Mouse (Mus musculus) mouse embryonic stem cell (cell line): ENCODE data around the gene H60b.
"Not testable (repeated sequence)": the region's sequence is repeated elsewhere in the genome, so short reads cannot be mapped to it uniquely, and the experiment has no call there.

Source experiments
- in situ Hi-C, 2 experiments: fragments of 300-500 bp; cut with MboI; formaldehyde crosslinking; loops; 1 replicate in 1 of 2; 3 replicates in 1 of 2; pipeline ENCODE4 v1.14.3; 2019 to 2020; ENCODE audit warnings: low sequenced_read_pairs in 2 of 2, low pct_unique_long_range_greater_than_20kb in 1 of 2, mixed read lengths in 1 of 2; ENCODE audit not compliant: unreplicated experiment in 1 of 2

Gene H60b

GRCm38 (mm10) chr10:22223474-22224349, 65.3 kb downstream of the H60b start:
- in situ Hi-C loops, result not testable (repeated sequence)

DNA sequence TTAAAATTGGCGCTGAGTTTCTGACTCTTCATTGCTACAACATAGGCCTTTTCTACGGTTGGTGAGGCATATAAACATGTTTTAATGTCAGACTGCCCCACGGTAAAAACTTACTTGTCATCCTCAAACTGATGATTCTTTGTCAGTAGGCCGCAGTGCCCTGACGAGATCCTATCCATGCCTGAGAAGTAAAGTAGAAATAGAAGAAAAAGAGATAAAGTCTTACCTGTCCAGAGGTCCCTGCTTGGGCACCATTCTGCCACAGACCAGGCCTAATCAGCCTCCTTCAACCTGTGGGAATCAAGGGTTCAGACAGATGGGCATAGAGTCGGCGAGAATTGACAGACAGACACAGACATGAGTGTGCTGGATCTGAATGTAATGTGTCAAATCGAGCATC, 106.7 kb downstream of the H60b start:
- in situ Hi-C loops, result no loop called here

GRCm38 (mm10) chr10:22270879-22271786, 112.7 kb downstream of the H60b start:
- in situ Hi-C loops, result not testable (repeated sequence)

DNA sequence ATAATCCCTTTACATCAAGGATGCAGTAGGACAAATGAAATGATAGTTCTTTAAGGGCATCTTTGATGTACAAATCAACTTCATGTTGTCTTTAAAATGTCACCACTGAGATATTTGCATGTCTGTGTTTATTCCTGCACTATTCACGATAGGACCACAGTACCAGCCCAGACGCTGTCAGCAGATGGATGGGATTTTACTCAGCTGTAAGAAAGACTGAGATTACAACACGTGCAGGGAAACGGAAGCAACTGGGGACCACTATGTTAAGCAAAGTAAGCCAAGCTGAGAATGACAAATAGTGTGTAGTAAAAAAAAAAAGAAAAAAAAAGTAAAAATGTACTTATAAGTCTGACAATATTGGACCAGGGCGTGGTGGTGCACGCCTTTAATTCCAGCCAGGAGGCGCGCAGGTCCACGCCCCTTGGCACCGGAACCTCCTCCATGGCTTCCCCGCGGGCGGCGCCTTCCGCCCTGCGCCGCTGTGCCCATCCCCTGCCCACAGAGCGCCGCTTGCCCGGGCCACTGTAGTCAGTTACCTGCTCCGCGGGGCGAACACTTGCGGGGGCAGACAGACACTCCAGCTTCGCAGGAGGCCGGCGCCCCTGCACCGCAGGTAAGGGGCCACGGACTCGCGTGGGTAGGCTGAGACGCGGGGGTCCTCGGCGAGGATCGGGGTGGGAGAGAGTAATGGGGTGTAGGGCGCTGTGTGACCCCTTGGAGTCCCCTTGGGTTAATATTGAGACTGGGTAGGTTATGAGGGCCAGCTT, 114.7 kb downstream of the H60b start:
- in situ Hi-C loops, result not testable (repeated sequence)

GRCm38 (mm10) chr10:22273684-22274305, 115.4 kb downstream of the H60b start:
- in situ Hi-C loops, result no loop called here

- in situ Hi-C loops, result no loop called here
Measured at GRCm38 (mm10) chr10:22274445-22275057, 116.2 kb downstream of the H60b start.

GRCm38 (mm10) chr10:22278468-22278867, 120.1 kb downstream of the H60b start:
- in situ Hi-C loops, result not testable (repeated sequence)

DNA sequence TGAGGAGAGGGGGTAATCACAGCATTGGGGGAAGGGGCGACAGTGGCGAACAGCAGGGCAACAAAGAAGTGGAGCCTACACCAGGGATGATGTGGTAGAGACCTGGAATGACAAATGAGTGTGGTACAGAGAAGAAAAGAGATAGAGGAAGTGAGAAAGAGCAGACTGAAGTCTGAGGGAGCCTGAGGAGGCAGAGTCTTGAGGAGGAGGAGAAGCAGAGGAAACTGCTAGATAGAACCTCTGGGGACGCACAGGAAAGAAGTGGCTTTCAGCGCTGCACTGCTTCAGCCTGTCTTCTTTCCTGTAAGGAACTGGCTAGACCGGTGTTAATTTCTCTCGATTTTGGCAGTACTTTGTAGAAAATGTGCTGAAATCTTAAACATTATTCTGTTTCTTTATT, 124.4 kb downstream of the H60b start:
- in situ Hi-C loops, result loop anchor here (5.0 to 10.0 kb wide), 4 partner anchors 62 to 258 kb away; partner anchors contain the start of genes H60b (in 2 of the 2) and Raet1e (in 2 of the 2)

DNA sequence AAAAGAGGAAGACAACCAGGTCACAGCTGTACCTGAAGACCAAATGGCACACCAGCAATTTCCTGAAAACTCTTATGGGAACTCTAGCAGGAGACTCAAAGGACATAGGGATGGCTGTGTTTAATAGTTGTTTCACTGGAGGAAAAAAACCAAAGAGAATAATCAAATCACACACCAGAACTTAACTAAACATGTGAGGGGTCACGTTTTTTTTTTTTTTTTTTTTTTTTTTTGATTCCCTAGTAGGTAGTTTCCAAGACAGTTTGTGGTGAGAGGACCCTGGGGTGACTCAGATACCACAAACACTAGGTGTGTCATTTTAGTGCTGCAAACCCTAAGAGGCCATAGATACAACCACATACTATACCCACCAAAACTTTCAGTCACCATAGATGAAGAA, 137.3 kb downstream of the H60b start:
- in situ Hi-C loops, result no loop called here

DNA sequence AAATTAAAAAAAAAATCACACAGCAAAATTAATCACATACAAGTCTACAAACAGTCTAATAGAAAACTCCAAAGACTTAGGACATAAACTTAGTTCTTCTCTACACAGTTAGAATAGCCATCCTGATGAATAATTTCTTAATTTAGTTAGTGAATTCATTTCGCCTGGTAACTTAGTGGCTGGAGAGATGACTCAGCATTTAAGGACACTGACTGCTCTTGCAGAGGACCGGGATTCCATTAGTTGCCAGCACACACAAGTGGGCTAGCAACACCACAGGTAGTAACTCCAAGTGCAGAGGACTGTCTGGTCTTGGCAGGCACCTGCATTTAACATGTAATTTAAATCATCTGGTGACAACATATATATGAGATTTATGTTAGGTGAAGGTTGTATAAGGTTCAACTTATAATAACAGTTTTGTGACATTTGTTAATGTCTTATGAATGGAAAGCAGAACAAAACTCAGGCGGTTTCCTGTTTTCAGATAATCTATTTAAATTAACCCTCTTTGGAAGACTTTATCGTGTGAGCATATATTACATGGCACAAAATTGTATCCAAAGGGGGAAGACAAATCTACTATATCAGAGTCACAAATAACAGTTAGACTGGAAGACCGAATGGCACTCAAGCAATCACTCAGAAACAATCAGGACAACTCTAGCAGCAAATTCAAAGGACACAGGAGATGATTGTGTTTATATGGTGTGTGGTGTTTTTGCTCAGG, 138.8 kb downstream of the H60b start:
- in situ Hi-C loops, result no loop called here

DNA sequence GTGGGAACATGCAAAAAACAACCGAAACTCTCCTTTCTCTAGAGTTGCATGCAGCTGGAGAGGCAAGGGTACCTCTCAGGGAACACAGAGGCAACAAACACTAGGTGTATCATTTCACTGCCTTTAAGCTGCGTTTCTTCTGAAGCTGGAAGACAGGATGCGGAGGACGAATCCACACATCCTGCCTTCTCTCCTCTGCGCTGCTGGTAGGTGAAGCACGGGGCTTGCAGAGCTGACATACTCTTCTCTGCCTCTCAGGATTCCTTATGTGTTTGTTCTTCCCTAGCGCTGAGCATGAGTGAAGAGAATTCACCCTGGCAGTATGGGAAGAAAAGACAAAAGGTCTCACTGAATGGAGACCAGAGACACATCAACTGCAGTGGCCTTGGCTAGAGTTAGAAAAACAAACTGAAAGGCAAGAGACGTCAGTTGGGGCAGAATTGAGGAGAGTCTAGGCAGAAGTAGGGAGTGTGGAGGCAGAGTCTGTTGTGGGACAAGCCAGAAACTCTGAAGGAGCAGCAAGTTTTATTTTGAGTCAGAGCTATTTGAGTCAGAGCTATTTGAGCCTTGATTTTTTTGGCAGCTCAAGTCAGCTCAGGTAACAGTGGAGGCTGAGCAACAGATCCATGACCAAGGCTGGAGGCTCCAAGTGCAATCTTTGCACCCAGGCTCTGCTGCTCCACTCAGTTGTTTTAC, 139.5 kb downstream of the H60b start:
- in situ Hi-C loops, result no loop called here

DNA sequence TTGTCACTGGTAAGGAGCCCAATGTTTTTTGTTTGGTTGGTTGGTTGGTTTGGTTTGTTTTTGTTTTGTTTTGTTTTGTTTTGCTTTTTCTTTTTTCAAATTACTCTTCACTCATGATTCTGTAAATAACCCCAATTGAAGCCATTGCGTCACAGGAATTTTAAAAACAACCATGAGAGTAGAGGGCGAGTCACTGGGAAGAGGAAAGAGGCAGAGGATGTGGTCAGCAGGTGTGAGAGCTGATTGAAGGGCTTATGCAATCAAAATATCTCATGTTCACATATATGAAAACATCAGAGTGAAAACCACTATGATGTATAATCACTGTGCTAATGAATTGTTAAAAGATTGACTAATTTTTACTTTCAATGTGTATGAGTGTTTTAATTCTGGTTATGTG, 140.9 kb downstream of the H60b start:
- in situ Hi-C loops, result no loop called here

DNA sequence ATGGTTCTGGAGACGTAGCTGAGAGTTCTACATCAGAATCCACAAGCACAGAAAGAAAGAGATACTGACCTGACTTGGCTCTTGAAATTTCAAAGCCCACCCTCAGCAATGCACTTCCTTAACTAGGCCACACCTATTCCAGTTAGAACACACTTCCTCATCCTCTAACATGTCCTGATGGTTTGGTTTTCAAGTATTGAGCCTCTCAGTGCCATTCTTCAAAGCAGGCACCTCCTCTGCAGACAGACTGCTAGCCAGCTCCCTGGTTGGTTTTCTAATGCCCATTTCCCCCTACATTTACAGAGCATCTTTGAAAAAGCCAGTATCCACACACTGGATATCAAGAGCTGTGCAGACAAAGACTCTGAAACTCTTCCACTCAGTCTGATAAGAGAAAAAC, 143.3 kb downstream of the H60b start:
- in situ Hi-C loops, result no loop called here

DNA sequence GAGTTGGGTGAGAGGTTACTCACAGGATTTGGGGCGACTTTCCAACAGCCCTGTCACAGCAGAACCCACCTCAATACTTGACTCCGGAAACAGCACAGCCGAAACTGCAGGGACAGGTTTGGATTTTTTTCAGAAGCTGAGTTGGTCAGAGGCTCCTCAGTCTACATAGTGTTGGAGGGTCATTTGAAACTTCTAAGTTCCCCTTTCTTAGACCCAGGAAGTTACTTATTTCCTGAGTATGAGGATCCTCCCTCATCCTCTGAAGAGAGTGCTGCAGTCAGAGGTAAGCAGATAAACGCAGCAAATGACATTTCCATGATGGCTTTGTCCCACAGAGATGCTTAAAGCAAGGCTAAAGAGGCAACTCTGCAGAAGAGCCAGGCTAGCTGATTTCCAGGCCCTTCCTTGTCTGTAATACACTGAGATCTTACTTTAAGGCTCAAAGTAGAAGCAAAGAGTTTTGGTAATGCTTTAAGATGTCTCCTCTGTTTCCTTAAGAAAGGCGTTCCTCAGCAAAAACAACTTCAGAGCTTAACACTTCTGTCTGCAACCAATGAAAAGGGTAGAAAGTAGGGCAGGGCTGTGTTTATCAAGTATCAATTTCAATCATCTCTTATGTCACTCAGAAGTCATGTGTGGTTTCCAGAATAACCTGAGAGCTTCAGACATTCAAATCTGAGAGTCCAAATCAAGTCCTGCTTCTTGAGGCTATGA, 144.1 kb downstream of the H60b start:
- in situ Hi-C loops, result no loop called here

DNA sequence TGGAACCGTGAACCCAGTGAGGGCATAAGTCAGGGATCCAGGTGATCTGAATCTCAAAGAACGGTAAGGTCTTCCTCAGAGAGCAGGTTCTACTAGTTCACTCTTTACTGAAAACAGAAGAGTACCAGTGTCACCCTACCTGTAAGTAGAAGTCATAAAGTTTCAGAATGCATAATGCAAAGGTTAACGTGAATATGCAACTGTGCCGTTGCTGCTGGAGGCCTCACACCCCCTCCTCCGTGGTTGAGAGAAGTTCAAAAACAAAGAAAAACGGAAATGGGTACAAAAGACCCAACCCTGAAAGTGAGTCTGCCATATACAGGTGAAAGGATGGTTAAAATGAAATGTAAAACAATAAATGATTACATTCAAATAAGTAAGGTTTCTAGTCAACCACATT, 145.3 kb downstream of the H60b start:
- in situ Hi-C loops, result no loop called here

DNA sequence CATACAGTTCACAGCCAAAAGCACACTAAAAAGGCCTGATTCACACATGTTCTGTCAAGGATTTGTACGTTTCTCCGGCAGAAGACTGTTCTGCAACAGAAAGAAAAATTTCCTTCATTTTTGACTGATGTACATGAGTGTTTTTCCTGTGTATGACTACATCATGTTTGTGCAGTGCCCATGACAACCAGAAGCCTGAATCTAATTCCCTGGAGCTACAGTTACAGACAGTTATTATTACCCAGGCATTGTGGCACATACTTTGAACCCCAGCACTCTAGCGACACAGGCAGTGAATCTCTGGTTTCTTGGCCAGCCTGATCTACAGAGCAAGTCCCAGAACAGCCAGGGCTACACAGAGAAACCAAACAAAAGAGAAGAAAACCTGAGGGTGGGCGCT, 147.4 kb downstream of the H60b start:
- in situ Hi-C loops, result no loop called here
